Mouse (Mus musculus) c-Kit-positive CD71-positive TER-119-positive erythroid progenitor cells, embryonic 14.5 days (primary cell): ENCODE data around the gene Tspo2.

ENCODE experiments used
- DNase-seq: peaks from one replicate; pipeline ENCODE4 v3.0.0-alpha.2; 2013; ENCODE audit warnings: low spot score

The Tspo2 gene

GRCm38 (mm10) chr17:48417521-48417920 lies 33.8 kb downstream of the Tspo2 start:
- no peak for DNase-seq

DNA sequence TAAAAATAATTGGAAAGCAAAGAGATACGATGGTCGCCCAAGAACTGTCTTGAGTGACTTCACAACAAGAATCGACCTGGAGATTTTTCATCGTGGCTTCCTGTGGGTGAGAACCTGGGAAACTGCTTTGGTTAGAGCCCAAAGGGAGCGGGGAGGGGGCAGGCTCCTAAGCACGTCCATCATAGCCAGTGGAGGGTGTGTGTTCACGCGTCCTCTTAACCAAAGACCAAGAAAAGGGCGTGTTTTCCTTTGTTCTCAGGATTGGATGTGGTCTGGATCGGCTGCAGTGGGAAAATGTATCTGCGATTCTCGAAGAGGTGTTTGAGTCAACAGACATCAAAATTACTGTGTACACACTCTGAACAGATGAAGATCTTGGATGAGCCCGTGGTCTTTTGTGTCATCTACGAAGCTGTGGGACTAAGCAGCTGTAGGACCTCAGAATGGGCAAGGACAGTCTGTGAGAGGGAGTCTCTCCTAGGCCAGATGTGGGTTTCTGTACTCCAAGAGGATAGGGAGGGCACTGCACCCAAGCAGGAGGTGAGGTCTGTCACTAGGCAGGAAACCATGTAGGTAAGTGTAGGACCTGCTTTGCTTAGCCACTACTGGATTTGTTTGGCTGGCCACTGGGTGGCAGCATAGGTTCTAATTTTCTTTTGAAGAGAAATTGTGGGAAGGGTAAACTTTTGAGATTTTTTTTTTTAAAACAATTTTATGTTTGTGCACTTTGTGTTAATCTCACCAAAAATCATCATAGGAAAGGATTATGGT lies 34.7 kb downstream of the Tspo2 start:
- peak; percentile 42 for DNase-seq

DNA sequence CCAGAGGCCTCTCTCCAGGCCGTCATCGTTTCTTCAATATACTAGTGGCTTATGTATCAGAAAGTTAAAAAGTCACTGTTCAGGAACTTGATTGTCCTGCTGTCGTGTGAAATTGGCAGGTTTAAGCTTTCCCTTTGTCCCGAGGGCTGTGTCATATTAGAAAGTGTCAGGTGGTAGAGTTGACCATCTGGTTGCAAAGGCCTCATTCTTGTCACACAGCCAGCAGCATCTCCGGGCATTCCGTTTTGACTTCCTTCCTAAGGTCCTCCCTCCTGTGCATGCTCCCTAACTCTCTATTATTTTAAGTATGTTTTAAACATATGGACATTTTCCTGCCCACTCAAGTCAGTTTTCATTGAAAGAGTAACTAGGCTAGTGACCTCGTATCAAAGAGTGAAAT lies 35.3 kb downstream of the Tspo2 start:
- DNase-seq: no peak

- no peak for DNase-seq
Measured at GRCm38 (mm10) chr17:48411241-48411640, 40.1 kb downstream of the Tspo2 start.

DNA sequence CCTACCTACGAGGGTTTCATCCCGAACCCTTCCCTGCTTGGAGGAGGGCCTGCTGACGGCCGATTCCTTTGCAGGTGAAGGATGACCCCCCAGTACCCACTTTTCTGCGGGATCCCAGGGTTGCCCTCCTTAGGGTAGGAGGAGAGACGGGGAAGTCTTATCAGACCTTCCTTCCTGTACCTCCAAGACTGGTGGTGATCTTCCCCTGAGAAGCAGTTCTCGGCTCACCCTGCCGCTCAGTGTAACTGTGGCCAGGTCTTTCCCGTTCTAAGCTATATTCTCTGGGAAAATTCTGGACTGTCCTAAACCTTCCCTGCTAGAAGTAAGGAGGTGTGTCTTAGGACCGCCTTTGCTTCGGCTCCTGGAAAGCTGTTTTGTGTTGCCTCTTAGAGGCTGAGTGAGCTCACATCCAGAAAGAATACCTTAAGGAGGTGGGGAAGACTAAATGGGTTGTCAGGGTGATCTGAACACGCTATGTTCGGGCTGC lies 41.0 kb downstream of the Tspo2 start:
- DNase-seq: no peak

DNA sequence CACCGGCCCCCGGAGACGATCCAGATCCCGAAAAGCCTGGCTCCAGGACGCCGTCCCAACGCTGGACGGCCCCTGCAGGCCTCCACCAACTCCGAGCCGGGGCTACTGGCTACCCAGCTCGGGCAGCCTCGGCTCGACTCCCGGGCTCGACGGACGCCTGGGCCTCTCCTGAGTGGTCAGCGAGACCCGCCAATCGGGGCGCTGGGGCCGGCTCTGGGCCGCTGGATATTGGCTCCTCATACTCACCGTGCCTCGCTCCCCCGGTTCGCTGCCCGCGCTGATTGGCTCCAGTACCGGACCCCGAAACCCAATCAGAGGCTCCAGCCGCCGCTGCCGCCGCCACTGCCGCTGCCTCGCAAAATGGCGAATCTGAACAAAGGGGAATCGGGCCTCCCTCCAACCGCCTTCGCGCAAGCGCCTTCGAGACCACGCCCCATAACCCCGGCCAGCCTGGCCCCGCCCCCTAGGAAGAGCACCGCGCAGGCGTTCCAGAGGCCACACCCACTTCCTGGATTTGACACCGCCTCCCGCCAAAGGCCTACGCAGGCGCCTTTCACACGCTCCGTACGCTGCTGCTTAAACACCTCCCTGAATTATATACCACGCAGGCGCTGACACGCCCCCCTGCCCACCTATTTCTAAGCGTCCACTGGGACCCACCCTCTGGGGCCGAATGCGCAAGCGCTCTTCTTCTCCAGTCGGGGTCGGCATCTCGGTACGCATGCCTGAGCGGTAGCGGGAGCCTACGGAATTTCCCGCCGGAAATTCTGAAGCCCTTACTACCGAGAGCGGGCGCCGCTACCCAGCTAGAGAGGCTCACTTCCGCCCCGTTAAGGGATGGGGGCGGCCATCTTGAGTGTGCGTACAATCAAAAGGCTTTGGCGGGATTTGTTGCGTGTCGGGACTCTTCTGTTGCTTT lies 41.7 kb downstream of the Tspo2 start, which contains the start of the genes Nfya and Oard1:
Gene Nfya (minus strand): TSS at position 527 of the 919 bp plus-strand sequence.
Gene Oard1 (plus strand): TSS at position 635 of the 919 bp plus-strand sequence.
- DNase-seq: peak; percentile 99

- DNase-seq: peak; percentile 73
Measured at GRCm38 (mm10) chr17:48408526-48409291, 42.6 kb downstream of the Tspo2 start.

DNA sequence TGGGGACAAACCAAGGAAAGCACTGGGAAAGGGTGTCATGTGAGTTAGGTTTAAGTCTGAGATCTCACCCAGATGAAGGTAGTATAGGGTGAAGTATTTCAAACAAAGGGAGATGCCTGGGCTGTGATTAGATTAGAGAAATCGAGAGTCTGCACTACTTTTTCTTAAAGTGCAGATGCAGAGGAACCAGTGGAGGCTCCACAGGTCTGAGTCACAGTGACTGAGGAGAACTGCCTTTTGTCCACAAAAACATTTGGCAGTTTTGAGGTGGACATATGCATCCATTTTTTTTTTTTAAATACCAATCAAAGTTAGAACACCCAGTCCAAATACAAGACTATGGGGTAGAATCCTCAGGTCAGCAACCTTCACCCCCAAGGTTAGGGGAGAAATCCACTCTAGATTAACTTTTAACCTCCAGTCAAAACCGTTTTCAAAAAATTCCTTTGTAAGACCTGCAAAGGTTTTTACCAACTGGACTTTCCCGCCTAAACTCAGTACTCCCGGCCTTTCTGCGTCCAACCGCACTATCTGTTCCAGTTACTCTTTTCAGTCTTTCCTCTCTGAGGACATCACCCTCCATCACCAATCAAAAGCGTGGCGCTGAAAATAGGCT lies 43.3 kb downstream of the Tspo2 start:
- no peak for DNase-seq

DNA sequence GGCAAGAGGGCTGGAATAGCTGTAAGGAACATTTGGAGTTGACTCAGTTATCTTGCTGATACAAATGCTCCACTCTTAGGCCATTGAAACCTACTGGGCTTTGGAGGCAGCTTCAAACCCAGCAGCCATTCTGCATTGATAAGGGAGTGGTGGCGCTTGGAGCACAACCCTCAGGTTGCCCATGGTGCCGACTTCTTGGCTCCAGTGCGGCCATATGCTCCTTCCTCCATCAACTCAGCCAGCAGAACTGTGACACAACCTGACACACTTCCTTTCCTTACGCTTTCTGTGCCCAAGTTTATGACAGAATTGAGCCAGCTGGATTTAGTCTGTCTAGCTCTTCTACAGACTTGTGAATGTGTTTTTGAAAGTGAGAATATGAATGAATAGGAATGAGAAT lies 44.2 kb downstream of the Tspo2 start:
- no peak for DNase-seq

GRCm38 (mm10) chr17:48404706-48405105 lies 46.6 kb downstream of the Tspo2 start:
- DNase-seq: peak; percentile 68

DNA sequence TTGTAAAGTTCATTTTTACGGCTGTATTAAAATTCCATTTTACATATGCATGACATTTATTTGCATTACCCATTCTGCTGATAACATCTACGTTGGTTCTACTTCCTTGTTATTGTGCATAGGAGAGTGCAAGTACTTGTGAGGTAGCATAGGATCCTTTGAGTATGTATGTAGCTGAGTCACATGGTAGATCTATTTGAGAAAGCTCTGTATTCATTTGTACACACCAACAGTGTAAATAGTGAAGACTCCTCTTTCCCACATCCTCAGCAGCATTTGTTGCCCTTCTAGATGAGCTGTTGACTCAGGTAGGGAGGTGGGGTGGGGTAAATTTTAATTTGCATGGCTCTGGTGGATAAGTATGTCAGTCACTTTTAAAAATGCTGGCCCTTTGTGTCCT lies 47.5 kb downstream of the Tspo2 start:
- DNase-seq: no peak

GRCm38 (mm10) chr17:48402751-48403150 lies 48.6 kb downstream of the Tspo2 start:
- DNase-seq: no peak

DNA sequence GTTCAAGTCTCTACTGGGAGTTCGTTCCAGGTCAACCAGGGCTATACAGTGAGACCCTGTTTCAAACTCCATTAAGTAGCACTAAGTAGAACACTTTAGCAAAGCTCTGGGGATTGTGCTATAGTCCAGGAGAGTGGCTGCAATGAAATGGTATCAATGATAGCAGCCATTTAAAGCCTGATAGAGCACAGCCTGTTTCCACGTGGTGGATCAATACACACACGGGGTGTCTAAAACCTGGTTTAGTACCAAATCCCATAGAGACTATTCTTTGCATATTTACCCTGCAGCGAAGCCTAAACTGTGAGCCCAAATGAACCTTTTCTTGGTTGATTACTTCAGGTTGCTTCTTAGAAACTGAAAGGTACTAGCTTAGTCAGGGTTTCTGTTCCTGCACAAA lies 49.6 kb downstream of the Tspo2 start:
- DNase-seq: no peak
